Mouse (Mus musculus) megakaryocyte, embryonic 14.5 days (primary cell): ENCODE measurements around the gene Gpr142. TPM values are rescaled to one million over a fixed set of nuclear protein-coding genes. Genes with fewer than 3 reads are reported as not detected.
A peak's percentile ranks its signal among the peaks of the same experiment; 100 is the strongest.

Experiments
- H3K27me3 ChIP-seq: replicated peaks from 2 replicates; pipeline ENCODE3; 2012; ENCODE audit warnings: inconsistent platforms
- H3K36me3 ChIP-seq: replicated peaks from 2 replicates; pipeline ENCODE3; 2012; ENCODE audit warnings: low read length, inconsistent platforms, mixed read lengths
- H3K4me1 ChIP-seq: 2 replicates; pipeline ENCODE4 v1.6.1; 2012; ENCODE audit warnings: inconsistent platforms
- H3K4me3 ChIP-seq: replicated peaks from 2 replicates; pipeline ENCODE3; 2012; ENCODE audit warnings: moderate library complexity, mild to moderate bottlenecking, inconsistent platforms
- H3K9me3 ChIP-seq: 2 replicates; pipeline ENCODE4 v1.6.1; 2012; ENCODE audit warnings: inconsistent platforms
- FLI1 ChIP-seq: IDR thresholded peaks from 2 replicates; pipeline ENCODE4 v1.6.1; 2012; ENCODE audit warnings: low read length, inconsistent platforms, mixed read lengths
- GATA1 ChIP-seq: IDR thresholded peaks from 3 replicates; pipeline ENCODE4 v1.6.1; 2012; ENCODE audit warnings: mixed read lengths, low read length, inconsistent platforms, borderline replicate concordance
- polyA plus RNA-seq: library from polyadenylated mRNA; stranded (reverse); fragments of >175 nt; gene quantifications from 2 replicates; pipeline ENCODE4 v1.2.3, GENCODE M21; 2012; ENCODE audit warnings: low replicate concordance; ENCODE audit not compliant: insufficient read depth

Gene Gpr142
- polyA plus RNA-seq, 1 experiment, result not detected

- Histone ChIP-seq H3K4me3 (no peak overlapping the region), H3K9me3 (no peaks in the 10 kb centered on the region), H3K4me1 (peaks cover 74% of the 10 kb centered on the region), H3K27me3 (peaks cover 14% of the 10 kb centered on the region), H3K36me3 (peaks cover 7% of the 10 kb centered on the region)
- TF ChIP-seq FLI1 (no peak), GATA1 (no peak)
Observed at GRCm38 (mm10) chr11:114814873-114815592, 16.3 kb downstream of the Gpr142 start.

- peak overlapping the region; percentile 83 for H3K4me3 ChIP-seq
- H3K4me1 ChIP-seq, result peaks cover 77% of the 10 kb centered on the region
- peaks cover 21% of the 10 kb centered on the region for H3K36me3 ChIP-seq
- peaks cover 14% of the 10 kb centered on the region for H3K27me3 ChIP-seq
- no peaks in the 10 kb centered on the region for H3K9me3 ChIP-seq
- TF ChIP-seq FLI1, result no peak
- no peak for TF ChIP-seq GATA1
Observed at GRCm38 (mm10) chr11:114816934-114817333, 18.2 kb downstream of the Gpr142 start.

GRCm38 (mm10) chr11:114818185-114818584 is 19.5 kb downstream of the Gpr142 start:
- Histone ChIP-seq H3K36me3 (peaks cover 31% of the 10 kb centered on the region), H3K9me3 (no peaks in the 10 kb centered on the region), H3K4me1 (peaks cover 78% of the 10 kb centered on the region), H3K27me3 (peaks cover 14% of the 10 kb centered on the region), H3K4me3 (peak overlapping the region; percentile 80)
- TF ChIP-seq FLI1 (no peak), GATA1 (no peak)

- no peak overlapping the region for H3K4me3 ChIP-seq
Observed at GRCm38 (mm10) chr11:114819110-114819509, 20.4 kb downstream of the Gpr142 start.

GRCm38 (mm10) chr11:114820444-114820843 is 21.7 kb downstream of the Gpr142 start:
- peaks cover 84% of the 10 kb centered on the region for H3K4me1 ChIP-seq
- H3K27me3 ChIP-seq, result peaks cover 9% of the 10 kb centered on the region
- H3K36me3 ChIP-seq, result peaks cover 48% of the 10 kb centered on the region
- TF ChIP-seq GATA1 (no peak), FLI1 (no peak)
- no peaks in the 10 kb centered on the region for H3K9me3 ChIP-seq
- no peak overlapping the region for H3K4me3 ChIP-seq

More at GRCm38 (mm10) chr11:114819110-114819509, 20.4 kb downstream of the Gpr142 start:
- no peak for TF ChIP-seq FLI1
- TF ChIP-seq GATA1, result no peak
- Histone ChIP-seq H3K36me3 (peaks cover 40% of the 10 kb centered on the region), H3K9me3 (no peaks in the 10 kb centered on the region), H3K27me3 (peaks cover 14% of the 10 kb centered on the region), H3K4me1 (peaks cover 86% of the 10 kb centered on the region)

GRCm38 (mm10) chr11:114821325-114821724 is 22.6 kb downstream of the Gpr142 start:
- Histone ChIP-seq H3K4me1 (peaks cover 89% of the 10 kb centered on the region), H3K27me3 (peaks cover 7% of the 10 kb centered on the region), H3K4me3 (peak overlapping the region; percentile 59), H3K9me3 (no peaks in the 10 kb centered on the region), H3K36me3 (peaks cover 51% of the 10 kb centered on the region)
- no peak for TF ChIP-seq FLI1
- no peak for TF ChIP-seq GATA1

- H3K27me3 ChIP-seq, result no peaks in the 10 kb centered on the region
- TF ChIP-seq GATA1 (no peak), FLI1 (no peak)
Observed at GRCm38 (mm10) chr11:114822727-114823126, 24.0 kb downstream of the Gpr142 start.

GRCm38 (mm10) chr11:114823199-114823725 is 24.5 kb downstream of the Gpr142 start:
- Histone ChIP-seq H3K9me3 (no peaks in the 10 kb centered on the region), H3K36me3 (peaks cover 51% of the 10 kb centered on the region), H3K4me3 (no peak overlapping the region), H3K27me3 (no peaks in the 10 kb centered on the region), H3K4me1 (peaks cover 85% of the 10 kb centered on the region)
- no peak for TF ChIP-seq FLI1
- TF ChIP-seq GATA1, result no peak

More at GRCm38 (mm10) chr11:114822727-114823126, 24.0 kb downstream of the Gpr142 start:
- Histone ChIP-seq H3K36me3 (peaks cover 51% of the 10 kb centered on the region), H3K4me3 (no peak overlapping the region), H3K9me3 (no peaks in the 10 kb centered on the region), H3K4me1 (peaks cover 85% of the 10 kb centered on the region)

GRCm38 (mm10) chr11:114826686-114827085 is 28.0 kb downstream of the Gpr142 start:
- peaks cover 80% of the 10 kb centered on the region for H3K4me1 ChIP-seq
- no peaks in the 10 kb centered on the region for H3K27me3 ChIP-seq
- H3K9me3 ChIP-seq, result no peaks in the 10 kb centered on the region
- TF ChIP-seq GATA1 (peak; percentile 82; the same call in 2 of the 3 replicates), FLI1 (no peak)
- peaks cover 34% of the 10 kb centered on the region for H3K36me3 ChIP-seq
- peak overlapping the region; percentile 90 for H3K4me3 ChIP-seq
